Mouse (Mus musculus) ES-Bruce4 (cell line): ENCODE measurements at regions not wholly inside any gene's neighbourhood (a gene's known extent, or its start where the extent isn't known, plus 50 kb on each side); places are given as distances from the start of the nearest gene placed in this dataset.

ENCODE experiments used
- CTCF ChIP-seq: IDR thresholded peaks from one replicate; pipeline ENCODE4 v1.8.1; 2011; ENCODE audit warnings: low read depth, low read length
- POLR2A ChIP-seq: IDR thresholded peaks from one replicate; pipeline ENCODE4 v1.8.1; 2011; ENCODE audit warnings: low read length; ENCODE audit not compliant: insufficient read depth

DNA sequence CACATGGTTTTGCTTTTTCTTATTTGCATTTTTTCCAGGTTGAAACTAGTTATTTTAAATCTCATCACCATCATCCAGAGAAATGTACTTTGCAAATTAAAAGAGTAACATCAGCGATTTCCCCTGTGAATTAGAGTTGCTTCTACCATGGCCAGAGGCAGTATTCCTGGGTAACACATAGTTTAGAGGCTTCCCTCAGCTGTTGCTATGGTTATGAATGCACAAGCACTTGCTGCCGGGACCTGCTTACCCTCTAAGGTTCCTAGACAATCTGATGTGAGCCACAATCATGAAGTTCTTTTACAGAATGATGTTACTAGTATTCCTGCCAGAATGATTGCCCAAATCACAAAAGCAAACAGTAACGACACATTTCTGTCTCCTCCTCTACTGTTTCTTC is 302.5 kb downstream of the 9330182O14Rik start:
- TF ChIP-seq CTCF = no peak
- no peak for TF ChIP-seq POLR2A
